Mouse (Mus musculus) liver, adult 2 months (tissue): ENCODE results near the gene Celf2.

Experiments
- CTCF ChIP-seq: fragments of 200-500 bp; IDR thresholded peaks from 2 replicates; pipeline ENCODE4 v1.5.1; 2011; ENCODE audit warnings: low read depth, low read length, control low read depth
- POLR2A ChIP-seq: fragments of 200-500 bp; IDR thresholded peaks from 2 replicates; pipeline ENCODE4 v1.6.1; 2011; ENCODE audit warnings: low read length, control low read depth; ENCODE audit not compliant: insufficient read depth; ENCODE audit errors: extremely low read depth

DNA sequence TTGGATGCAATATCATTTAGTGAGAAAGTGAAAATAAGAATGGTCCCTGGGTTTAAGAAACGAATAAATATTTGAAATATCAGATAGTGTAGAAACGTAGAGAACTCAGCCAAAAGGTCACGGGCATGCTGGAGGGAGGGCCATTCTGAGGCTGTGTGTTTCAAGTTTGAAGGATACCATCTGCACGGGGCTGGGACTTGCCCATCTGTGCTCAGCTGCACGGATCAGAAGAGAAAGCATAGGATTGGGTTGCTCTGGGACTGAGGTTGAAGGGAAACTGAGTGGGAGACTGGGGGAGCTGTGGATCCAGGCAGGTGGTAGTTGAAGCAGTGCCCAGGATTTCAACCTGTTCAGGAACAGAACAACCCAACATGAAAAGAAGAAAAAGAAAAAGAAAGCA, 483.8 kb downstream of the Celf2 start:
- TF ChIP-seq POLR2A = no peak
- TF ChIP-seq CTCF = no peak
